Mouse (Mus musculus) CD8-positive naive resting alpha-beta T cell, adult 2 months (primary cell): ENCODE measurements around the gene Bola1.

Experiments used
- DNase-seq, 2 experiments: peaks; one replicate each; pipeline ENCODE4 v3.0.0; 2022; ENCODE audit warnings: low read depth in 2 of 2, low spot score in 2 of 2

Bola1 gene

GRCm38 (mm10) chr3:96159820-96160219 lies 59.7 kb downstream of the Bola1 start:
- DNase-seq = no peak

GRCm38 (mm10) chr3:96155501-96155900 lies 64.0 kb downstream of the Bola1 start:
- no peak for DNase-seq

- no peak for DNase-seq
Observed at GRCm38 (mm10) chr3:96152611-96153010, 66.9 kb downstream of the Bola1 start.

- no peak for DNase-seq
Observed at GRCm38 (mm10) chr3:96151836-96152235, 67.7 kb downstream of the Bola1 start.

GRCm38 (mm10) chr3:96147950-96148349 lies 71.6 kb downstream of the Bola1 start:
- DNase-seq = peak; percentile 48 to 65
